Mouse (Mus musculus): ENCODE results near the gene Them7. TPM values are rescaled to one million over a fixed set of nuclear protein-coding genes. Genes with fewer than 3 reads are reported as not detected.

Them7 gene
- total and polyA plus RNA-seq, 3 experiments = not detected

- peak; percentile 78 for TF ChIP-seq ETS1 (IDR thresholded peaks at IDR 0.05; ENCODE audit: low read depth, low read length)
- TF ChIP-seq MAFK (IDR thresholded peaks at IDR 0.05; ENCODE audit: borderline replicate concordance, low read depth, low read length) = no peak
- TF ChIP-seq JUND (IDR thresholded peaks at IDR 0.05; ENCODE audit: low read depth, low read length) = no peak
- no peak for TF ChIP-seq SMC3 (IDR thresholded peaks at IDR 0.05; ENCODE audit: low read depth, low read length)
- TF ChIP-seq ZMIZ1 (IDR thresholded peaks at IDR 0.05; ENCODE audit: low read depth, low read length) = no peak
- no peak; the same call in 1 of the 2 replicates for TF ChIP-seq CHD2 (IDR thresholded peaks at IDR 0.05; ENCODE audit: low read length)
- TF ChIP-seq USF2 (IDR thresholded peaks at IDR 0.05; ENCODE audit: borderline replicate concordance in 1 of 2, insufficient read depth in 1 of 2, low read depth in 1 of 2, low read length in 2 of 2) = no peak
- peak; percentile 88 to 92 for TF ChIP-seq EP300 (IDR thresholded peaks at IDR 0.05; ENCODE audit: low read depth in 1 of 2, low read length in 2 of 2)
- no peak for TF ChIP-seq MYB (IDR thresholded peaks at IDR 0.05; ENCODE audit: low read depth, low read length)
- no peak for TF ChIP-seq ZKSCAN1 (IDR thresholded peaks at IDR 0.05; ENCODE audit: low read depth, low read length)
- no peak for TF ChIP-seq KAT2A (conservative IDR thresholded peaks at IDR 0.05; ENCODE audit: low read depth, low read length)
- TF ChIP-seq MYC (IDR thresholded peaks at IDR 0.05; ENCODE audit: low read depth, low read length) = no peak
Measured at GRCm38 (mm10) chr2:105215914-105216313, 8.2 kb upstream of the Them7 start (continued).

- Histone ChIP-seq H3K9me3 (replicated peaks; ENCODE audit: insufficient read depth, low read length) (no peaks in the 10 kb centered on the region), H3K27me3 (ENCODE audit: control insufficient read depth in 1 of 2, insufficient read depth in 2 of 2, low read length in 2 of 2) (no peaks in the 10 kb centered on the region), H3K36me3 (ENCODE audit: control insufficient read depth in 1 of 2, insufficient read depth in 2 of 2, low read length in 2 of 2) (peaks cover 0 to 23% of the 10 kb centered on the region in 2 experiments; a peak in 2 of 4 replicates), H3K4me3 (ENCODE audit: control insufficient read depth in 1 of 2, insufficient read depth in 1 of 2, low read depth in 2 of 2, low read length in 2 of 2) (peak overlapping the region; percentile 6 to 42; a peak in 3 of 4 replicates), H3K27ac (ENCODE audit: control insufficient read depth, low read depth, low read length) (peak overlapping the region; percentile 90), H3K4me1 (ENCODE audit: control insufficient read depth in 1 of 2, insufficient read depth in 2 of 2, low read length in 2 of 2) (peaks cover 15 to 32% of the 10 kb centered on the region in 2 experiments), H3K9ac (ENCODE audit: control insufficient read depth, low read depth, low read length, poor library complexity, severe bottlenecking) (peak overlapping the region; percentile 48), H3K79me2 (ENCODE audit: control insufficient read depth, insufficient read depth, low read length, poor library complexity) (no peaks in the 10 kb centered on the region)
- peak; percentile 85 for DNase-seq (ENCODE audit: low read depth, low spot score)
- TF ChIP-seq EP300 (IDR thresholded peaks at IDR 0.05; ENCODE audit: low read depth in 1 of 2, low read length in 2 of 2) (peak; percentile 81 to 91), SMC3 (IDR thresholded peaks at IDR 0.05; ENCODE audit: low read depth, low read length) (no peak), BHLHE40 (IDR thresholded peaks at IDR 0.05; ENCODE audit: borderline replicate concordance, low read depth, low read length) (peak; percentile 29; the same call in 1 of the 2 replicates), POLR2A (IDR thresholded peaks at IDR 0.05; ENCODE audit: control insufficient read depth in 1 of 2, insufficient read depth in 1 of 2, low read depth in 1 of 2, low read length in 2 of 2, poor library complexity in 1 of 2) (no peak; a peak in 1 of 4 replicates), ZNF384 (IDR thresholded peaks at IDR 0.05; ENCODE audit: low read depth, low read length) (no peak), GATA1 (IDR thresholded peaks at IDR 0.05; ENCODE audit: low read depth, low read length) (peak; percentile 85), UBTF (IDR thresholded peaks at IDR 0.05; ENCODE audit: borderline replicate concordance, insufficient read depth, low read depth, low read length) (no peak), RAD21 (IDR thresholded peaks at IDR 0.05; ENCODE audit: low read depth, low read length) (no peak), RCOR1 (IDR thresholded peaks at IDR 0.05; ENCODE audit: low read depth, low read length) (peak; percentile 66), E2F4 (IDR thresholded peaks at IDR 0.05; ENCODE audit: borderline replicate concordance, low read depth, low read length) (no peak), MYC (IDR thresholded peaks at IDR 0.05; ENCODE audit: low read depth, low read length) (no peak; the same call in 1 of the 2 replicates), MXI1 (IDR thresholded peaks at IDR 0.05; ENCODE audit: low read depth, low read length) (peak; percentile 47; the same call in 1 of the 2 replicates), NELFE (IDR thresholded peaks at IDR 0.05; ENCODE audit: low read depth, low read length) (no peak), MAX (IDR thresholded peaks at IDR 0.05; ENCODE audit: low read length) (peak; percentile 40; the same call in 1 of the 2 replicates), ZKSCAN1 (IDR thresholded peaks at IDR 0.05; ENCODE audit: low read depth, low read length) (no peak), CHD2 (IDR thresholded peaks at IDR 0.05; ENCODE audit: low read length) (no peak), SIN3A (IDR thresholded peaks at IDR 0.05; ENCODE audit: low read length) (peak; percentile 70), MAFK (IDR thresholded peaks at IDR 0.05; ENCODE audit: borderline replicate concordance, low read depth, low read length) (peak; percentile 20; the same call in 1 of the 2 replicates), KAT2A (conservative IDR thresholded peaks at IDR 0.05; ENCODE audit: low read depth, low read length) (no peak), TBP (IDR thresholded peaks at IDR 0.05; ENCODE audit: low read depth, low read length) (0 out of 2 replicates have a peak, but pooled peaks have one; percentile 15), MAZ (IDR thresholded peaks at IDR 0.05; ENCODE audit: low read depth, low read length) (no peak), POLR2AphosphoS2 (IDR thresholded peaks at IDR 0.05; ENCODE audit: low read length) (no peak), ETS1 (IDR thresholded peaks at IDR 0.05; ENCODE audit: low read depth, low read length) (peak; percentile 73), ZC3H11A (IDR thresholded peaks at IDR 0.05; ENCODE audit: low read depth, low read length) (no peak), HCFC1 (IDR thresholded peaks at IDR 0.05; ENCODE audit: low read depth, low read length) (0 out of 2 replicates have a peak, but pooled peaks have one; percentile 12), TCF12 (IDR thresholded peaks at IDR 0.05; ENCODE audit: low read depth, low read length) (peak; percentile 91), JUND (IDR thresholded peaks at IDR 0.05; ENCODE audit: low read depth, low read length) (0 out of 2 replicates have a peak, but pooled peaks have one; percentile 13), CHD1 (IDR thresholded peaks at IDR 0.05; ENCODE audit: low read depth, low read length) (no peak), ELF1 (IDR thresholded peaks at IDR 0.05; ENCODE audit: low read depth, low read length) (no peak), POLR2AphosphoS5 (IDR thresholded peaks at IDR 0.05; ENCODE audit: borderline replicate concordance, low read depth, low read length) (no peak), USF2 (IDR thresholded peaks at IDR 0.05; ENCODE audit: borderline replicate concordance in 1 of 2, insufficient read depth in 1 of 2, low read depth in 1 of 2, low read length in 2 of 2) (no peak)
Measured at GRCm38 (mm10) chr2:105219229-105219628, 4.9 kb upstream of the Them7 start.
